Mouse (Mus musculus) liver, adult 2 months (tissue): ENCODE results near the gene Pidd1. TPM values are rescaled to one million over a fixed set of nuclear protein-coding genes. Genes with fewer than 3 reads are reported as not detected.
"Not testable (repeated sequence)": the region's sequence is repeated elsewhere in the genome, so short reads cannot be mapped to it uniquely, and the experiment has no call there.

Experiments
- DNase-seq: peaks from one replicate; pipeline ENCODE4 v3.0.0-alpha.2; 2011; ENCODE audit warnings: low read depth, low spot score; ENCODE audit errors: extremely low read depth
- H3K27ac ChIP-seq: fragments of 200-500 bp; replicated peaks from 2 replicates; pipeline ENCODE4 v1.5.1; 2012; ENCODE audit warnings: low read depth, mild to moderate bottlenecking, control low read depth, inconsistent platforms, low read length; ENCODE audit not compliant: insufficient read depth
- H3K27me3 ChIP-seq: fragments of 200-500 bp; 2 replicates; pipeline ENCODE4 v1.6.1; 2012; ENCODE audit warnings: mild to moderate bottlenecking, moderate library complexity, low read length, inconsistent platforms; ENCODE audit not compliant: control insufficient read depth, insufficient read depth
- H3K36me3 ChIP-seq: fragments of 200-500 bp; 2 replicates; pipeline ENCODE4 v1.6.1; 2012; ENCODE audit warnings: low read length, inconsistent platforms; ENCODE audit not compliant: control insufficient read depth, insufficient read depth
- H3K4me1 ChIP-seq: fragments of 200-500 bp; 2 replicates; pipeline ENCODE4 v1.6.1; 2011; ENCODE audit warnings: low read length; ENCODE audit not compliant: control insufficient read depth, insufficient read depth
- H3K4me3 ChIP-seq: fragments of 200-500 bp; 2 replicates; pipeline ENCODE4 v1.5.1; 2011; ENCODE audit warnings: low read depth, mild to moderate bottlenecking, control low read depth, low read length, moderate library complexity; ENCODE audit not compliant: insufficient read depth
- H3K79me2 ChIP-seq: fragments of 200-500 bp; 2 replicates; pipeline ENCODE4 v1.6.1; 2012; ENCODE audit warnings: inconsistent platforms, mild to moderate bottlenecking, low read length, moderate library complexity; ENCODE audit not compliant: control insufficient read depth, insufficient read depth
- H3K9ac ChIP-seq: fragments of 200-500 bp; 2 replicates; pipeline ENCODE4 v1.6.1; 2012; ENCODE audit warnings: low read depth, mild to moderate bottlenecking, control low read depth, inconsistent platforms, low read length
- CTCF ChIP-seq: fragments of 200-500 bp; IDR thresholded peaks from 2 replicates; pipeline ENCODE4 v1.5.1; 2011; ENCODE audit warnings: low read depth, low read length, control low read depth
- POLR2A ChIP-seq: fragments of 200-500 bp; IDR thresholded peaks from 2 replicates; pipeline ENCODE4 v1.6.1; 2011; ENCODE audit warnings: low read length, control low read depth; ENCODE audit not compliant: insufficient read depth; ENCODE audit errors: extremely low read depth
- WGBS: fragments of 180-500 bp; shearing (Covaris S2); methylation state at CpG from one replicate; pipeline ENCODE4 v1.1.7; 2018; 5-methylcytosine and 5-hydroxymethylcytosine counted together
- polyA plus RNA-seq: library from polyadenylated mRNA; depleted of rRNA; stranded (reverse); fragments of >200 nt; gene quantifications from 2 replicates; pipeline ENCODE4 v1.2.3, GENCODE M21; 2012
- total RNA-seq: library from RNA; depleted of rRNA; stranded (reverse); fragments of >200 nt; gene quantifications from 2 replicates; pipeline ENCODE4 v1.2.3, GENCODE M21; 2014

The Pidd1 gene
- total and polyA plus RNA-seq, 2 experiments = 0.37 to 4.7 TPM

GRCm38 (mm10) chr7:141455610-141456314 lies 11.9 kb upstream of the Pidd1 start:
- WGBS = 0% methylated on average over 23 of the region's 23 CpGs
- DNase-seq = peak; percentile 92

GRCm38 (mm10) chr7:141454967-141455551 lies 11.2 kb upstream of the Pidd1 start, which contains the start of gene Pnpla2:
Gene Pnpla2 (plus strand): TSS chr7:141455198.
- no peaks in the 10 kb centered on the region for H3K27me3 ChIP-seq
- H3K27ac ChIP-seq = peak within 1 kb of the TSS; percentile 93
- under 1% methylated on average over 45 of the region's 45 CpGs for WGBS

More at GRCm38 (mm10) chr7:141455610-141456314, 11.9 kb upstream of the Pidd1 start:
- Histone ChIP-seq H3K27ac (peak overlapping the region; percentile 93), H3K4me3 (peak overlapping the region; percentile 91), H3K27me3 (no peaks in the 10 kb centered on the region), H3K9ac (peak overlapping the region; percentile 98), H3K79me2 (peaks cover 8% of the 10 kb centered on the region; the same call in 1 of the 2 replicates), H3K4me1 (peaks cover 18% of the 10 kb centered on the region; the same call in 1 of the 2 replicates), H3K36me3 (peaks cover 26% of the 10 kb centered on the region; the same call in 1 of the 2 replicates)
- TF ChIP-seq CTCF (no peak), POLR2A (peak; percentile 66)

GRCm38 (mm10) chr7:141453636-141454035 lies 9.8 kb upstream of the Pidd1 start:
- no peaks in the 10 kb centered on the region for H3K27me3 ChIP-seq
- H3K27ac ChIP-seq = no peak overlapping the region
- H3K36me3 ChIP-seq = peaks cover 24% of the 10 kb centered on the region; the same call in 1 of the 2 replicates
- no peak for DNase-seq
- TF ChIP-seq POLR2A = no peak
- TF ChIP-seq CTCF = no peak
- H3K79me2 ChIP-seq = peaks cover 8% of the 10 kb centered on the region; the same call in 1 of the 2 replicates
- peaks cover 19% of the 10 kb centered on the region; the same call in 1 of the 2 replicates for H3K4me1 ChIP-seq
- no peak overlapping the region for H3K9ac ChIP-seq
- WGBS = 77% methylated on average over 2 of the region's 2 CpGs
- no peak overlapping the region for H3K4me3 ChIP-seq

More at GRCm38 (mm10) chr7:141454967-141455551, 11.2 kb upstream of the Pidd1 start, which contains the start of gene Pnpla2:
- Histone ChIP-seq H3K9ac (peak within 1 kb of the TSS; percentile 98), H3K79me2 (peaks cover 8% of the 10 kb centered on the region; the same call in 1 of the 2 replicates), H3K4me3 (peak within 1 kb of the TSS; percentile 91), H3K36me3 (peaks cover 29% of the 10 kb centered on the region; the same call in 1 of the 2 replicates), H3K4me1 (peaks cover 18% of the 10 kb centered on the region; the same call in 1 of the 2 replicates)
- DNase-seq = peak; percentile 74
- TF ChIP-seq CTCF (no peak), POLR2A (peak; percentile 99)

- H3K4me1 ChIP-seq = peaks cover 12% of the 10 kb centered on the region
Measured at GRCm38 (mm10) chr7:141451928-141452327, 8.1 kb upstream of the Pidd1 start.

GRCm38 (mm10) chr7:141447110-141447991 lies 3.5 kb upstream of the Pidd1 start, which contains the start of gene Rplp2:
Gene Rplp2 (plus strand): TSS chr7:141447370.
- Histone ChIP-seq H3K27me3 (no peaks in the 10 kb centered on the region), H3K27ac (peak within 1 kb of the TSS; percentile 98), H3K4me3 (peak within 1 kb of the TSS; percentile 92), H3K79me2 (peaks cover 4% of the 10 kb centered on the region; the same call in 1 of the 2 replicates), H3K9ac (peak within 1 kb of the TSS; percentile 96), H3K36me3 (peaks cover 15% of the 10 kb centered on the region; the same call in 1 of the 2 replicates), H3K4me1 (peaks cover 14% of the 10 kb centered on the region)
- DNase-seq = peak; percentile 93
- TF ChIP-seq POLR2A (peak; percentile 91), CTCF (no peak)
- WGBS = 1% methylated on average over 63 of the region's 63 CpGs

More at GRCm38 (mm10) chr7:141451928-141452327, 8.1 kb upstream of the Pidd1 start:
- Histone ChIP-seq H3K79me2 (peaks cover 7% of the 10 kb centered on the region; the same call in 1 of the 2 replicates), H3K27me3 (no peaks in the 10 kb centered on the region), H3K9ac (no peak overlapping the region), H3K36me3 (peaks cover 15% of the 10 kb centered on the region; the same call in 1 of the 2 replicates), H3K4me3 (no peak overlapping the region), H3K27ac (no peak overlapping the region)
- no peak for TF ChIP-seq CTCF
- TF ChIP-seq POLR2A = no peak
- no peak for DNase-seq

- not testable (repeated sequence) for H3K9ac ChIP-seq, H3K27me3 ChIP-seq, H3K27ac ChIP-seq, DNase-seq, H3K4me3 ChIP-seq, H3K79me2 ChIP-seq
- Histone ChIP-seq H3K4me1 (peaks cover 14% of the 10 kb centered on the region), H3K36me3 (peaks cover 12% of the 10 kb centered on the region; the same call in 1 of the 2 replicates)
- WGBS = 45% methylated on average over 3 of the region's 3 CpGs
Measured at GRCm38 (mm10) chr7:141446374-141446773, 2.5 kb upstream of the Pidd1 start.
